Mouse (Mus musculus) liver, adult 2 months (tissue): ENCODE data around the gene Rpl13a.

ENCODE experiments used
- CTCF ChIP-seq: fragments of 200-500 bp; IDR thresholded peaks from 2 replicates; pipeline ENCODE4 v1.5.1; 2011; ENCODE audit warnings: low read depth, low read length, control low read depth
- POLR2A ChIP-seq: fragments of 200-500 bp; IDR thresholded peaks from 2 replicates; pipeline ENCODE4 v1.6.1; 2011; ENCODE audit warnings: low read length, control low read depth; ENCODE audit not compliant: insufficient read depth; ENCODE audit errors: extremely low read depth

GRCm38 (mm10) chr7:45081016-45081415, 47.5 kb downstream of the Rpl13a start:
- TF ChIP-seq CTCF (no peak), POLR2A (no peak)
